8 mouse cellular contexts compared by ENCODE assay signal in genomic region chr12:112809641-112810040, GRCm38 (mm10). TPM values are rescaled to one million over a fixed set of nuclear protein-coding genes. Genes with fewer than 3 reads are reported as not detected.
DNase-seq lines count a peak whose midpoint lies in the region; ATAC-seq and TF ChIP-seq lines count a peak whose summit lies in the region.

No protein-coding gene starts in this region.

- H3K4me2 ChIP-seq in hindbrain, embryonic 14.5 days (replicated peaks) = peak overlapping the region; percentile 90
- peak overlapping the region; percentile 78 for H3K4me2 ChIP-seq in liver, embryonic 16.5 days (ENCODE audit: low read depth, low read length)

- in situ Hi-C loops in ES-E14 (cut with MboI; ENCODE audit: low sequenced_read_pairs in 2 of 2, unreplicated experiment in 2 of 2) = no loop called here

- TF ChIP-seq CTCF in heart, adult 2 months (IDR thresholded peaks at IDR 0.05) = no peak

- H3K4me1 ChIP-seq in heart, adult 2 months (ENCODE audit: control insufficient read depth, insufficient read depth, low read length) = no peaks in the 10 kb centered on the region; the same call in 1 of the 2 replicates
- H3K4me1 ChIP-seq in ES-E14 (ENCODE audit: control insufficient read depth in 2 of 2, insufficient read depth in 2 of 2, low read length in 2 of 2, poor library complexity in 1 of 2) = peaks cover 0 to 8% of the 10 kb centered on the region in 2 experiments; a peak in 2 of 4 replicates
- peaks cover 17% of the 10 kb centered on the region for H3K4me1 ChIP-seq in hindbrain, embryonic 14.5 days (replicated peaks; ENCODE audit: control insufficient read depth, insufficient read depth, low read length)
- peaks cover 8% of the 10 kb centered on the region for H3K4me1 ChIP-seq in liver, embryonic 16.5 days (ENCODE audit: control insufficient read depth, low read depth, low read length)

- peak overlapping the region; percentile 65 for H3K9ac ChIP-seq in heart, adult 2 months (ENCODE audit: low read depth, low read length)
- H3K9ac ChIP-seq in ES-E14 (ENCODE audit: insufficient read depth, low read depth, low read length, poor library complexity, severe bottlenecking) = peak overlapping the region; percentile 51
- peak overlapping the region; percentile 71 for H3K9ac ChIP-seq in hindbrain, embryonic 14.5 days
- H3K9ac ChIP-seq in liver, embryonic 16.5 days (ENCODE audit: low read depth, low read length) = no peak overlapping the region

- peak overlapping the region; percentile 9; the same call in 1 of the 2 replicates for H3K27ac ChIP-seq in heart, adult 2 months
- H3K27ac ChIP-seq in ES-E14 (ENCODE audit: insufficient read depth, low read depth, low read length, poor library complexity, severe bottlenecking) = no peak overlapping the region
- H3K27ac ChIP-seq in hindbrain, embryonic 14.5 days = no peak overlapping the region
- no peak overlapping the region for H3K27ac ChIP-seq in liver, embryonic 16.5 days (ENCODE audit: low read length)

- ATAC-seq in hindbrain, embryonic 14.5 days (ENCODE audit: low FRiP score) = no peak
- ATAC-seq in liver, embryonic 16.5 days (ENCODE audit: low read depth) = no peak

- H3K79me2 ChIP-seq in heart, adult 2 months (replicated peaks; ENCODE audit: control insufficient read depth, insufficient read depth, low read length) = no peaks in the 10 kb centered on the region

- WGBS in heart, adult 2 months = 17% methylated on average over 8 of the region's 8 CpGs
- 26% methylated on average over 8 of the region's 8 CpGs for WGBS in hindbrain, embryonic 14.5 days
- WGBS in liver, embryonic 16.5 days (ENCODE audit: insufficient replicate concordance) = 17% methylated on average over 8 of the region's 8 CpGs

- TF ChIP-seq POLR2A in heart, adult 2 months (IDR thresholded peaks at IDR 0.05; ENCODE audit: insufficient read depth, low read depth, low read length) = no peak

- no peak for DNase-seq in heart, adult 2 months
- no peak for DNase-seq in heart, postnatal 10 days
- DNase-seq in ES-E14 (ENCODE audit: low read depth, low spot score) = no peak
- no peak for DNase-seq in hindbrain, embryonic 14.5 days (ENCODE audit: low spot score)
- DNase-seq in adrenal gland, adult (ENCODE audit: inconsistent age in 2 of 2, low spot score in 1 of 2) = no peak
- no peak for DNase-seq in T-cell, adult 2 months (ENCODE audit: low spot score)
- DNase-seq in testis, postnatal 14 days (ENCODE audit: low spot score) = no peak

- no peak for TF ChIP-seq EP300 in heart, adult 2 months (IDR thresholded peaks at IDR 0.05; ENCODE audit: insufficient read depth, low read depth, low read length)

- no peaks in the 10 kb centered on the region for H3K9me3 ChIP-seq in ES-E14 (ENCODE audit: control insufficient read depth, insufficient read depth, low read depth, low read length)
- H3K9me3 ChIP-seq in hindbrain, embryonic 14.5 days (ENCODE audit: control insufficient read depth, low read length) = no peaks in the 10 kb centered on the region
- no peaks in the 10 kb centered on the region for H3K9me3 ChIP-seq in liver, embryonic 16.5 days (replicated peaks; ENCODE audit: control insufficient read depth, low read length)

- H3K27me3 ChIP-seq in heart, adult 2 months (ENCODE audit: control insufficient read depth, insufficient read depth, low read length) = no peaks in the 10 kb centered on the region
- no peaks in the 10 kb centered on the region for H3K27me3 ChIP-seq in hindbrain, embryonic 14.5 days (ENCODE audit: control insufficient read depth, insufficient read depth, low read length)
- H3K27me3 ChIP-seq in liver, embryonic 16.5 days (ENCODE audit: control insufficient read depth, insufficient read depth, low read depth, low read length) = peaks cover 28% of the 10 kb centered on the region

- intact Hi-C loops in heart, adult 2 months (cut with DNase I) = loop anchor here (2.0 kb wide), 1 partner anchor 21 kb away; no protein-coding TSS in a partner anchor
- intact Hi-C loops in heart, postnatal 10 days (cut with DNase I) = loop anchor here (2.0 kb wide), 1 partner anchor 19 kb away; the partner anchor contains the start of gene Cdca4

- H3K4me3 ChIP-seq in heart, adult 2 months = peak overlapping the region; percentile 71
- H3K4me3 ChIP-seq in ES-E14 (ENCODE audit: insufficient read depth in 1 of 2, low read depth in 1 of 2, low read length in 2 of 2, poor library complexity in 1 of 2, severe bottlenecking in 1 of 2) = peak overlapping the region; percentile 59 to 67
- H3K4me3 ChIP-seq in hindbrain, embryonic 14.5 days (replicated peaks; ENCODE audit: low read length) = peak overlapping the region; percentile 56
- H3K4me3 ChIP-seq in liver, embryonic 16.5 days (ENCODE audit: low read depth, low read length) = peak overlapping the region; percentile 64

- H3K36me3 ChIP-seq in heart, adult 2 months (ENCODE audit: control insufficient read depth, insufficient read depth, low read length) = no peaks in the 10 kb centered on the region
- no peaks in the 10 kb centered on the region; the same call in 1 of the 2 replicates for H3K36me3 ChIP-seq in ES-E14 (ENCODE audit: control insufficient read depth, insufficient read depth, low read length, poor library complexity, severe bottlenecking)
- peaks cover 25% of the 10 kb centered on the region for H3K36me3 ChIP-seq in hindbrain, embryonic 14.5 days (replicated peaks; ENCODE audit: control insufficient read depth, insufficient read depth)
- no peaks in the 10 kb centered on the region for H3K36me3 ChIP-seq in liver, embryonic 16.5 days (ENCODE audit: control insufficient read depth, insufficient read depth)

TF ChIP-seq in ES-E14, 5 proteins besides CTCF, POLR2A, EP300 and RAD21:
- TF ChIP-seq HCFC1 (IDR thresholded peaks at IDR 0.05; ENCODE audit: borderline replicate concordance, insufficient read depth, low read length) (no peak), MAFK (IDR thresholded peaks at IDR 0.05; ENCODE audit: insufficient read depth, low read depth, low read length) (no peak), CHD2 (IDR thresholded peaks at IDR 0.05; ENCODE audit: low read depth, low read length) (no peak), ZC3H11A (IDR thresholded peaks at IDR 0.05; ENCODE audit: borderline replicate concordance, low read depth, low read length) (no peak), ZNF384 (IDR thresholded peaks at IDR 0.05; ENCODE audit: low read depth, low read length) (no peak)

RNA-seq across cellular contexts. Expression of gene Clba1, which starts 0.9 kb away (rescaled TPM):
- total RNA-seq in heart, adult 2 months (2021) = 1 to 10 TPM; 1.7 to 3.1 TPM
- 2.0 and 2.8 TPM in 2 replicates for polyA plus RNA-seq in heart, adult 2 months (2012; rRNA removed)
- total RNA-seq in heart, postnatal 10 days (2021) = 1 to 10 TPM; 2.4 to 3.1 TPM
- 3.1 and 5.0 TPM in 2 replicates for total RNA-seq in ES-E14 (2012; rRNA removed)
- polyA plus RNA-seq in hindbrain, embryonic 14.5 days (2014; fragmentation: Nextera tagmentation; extraction: Ambion mirVana) = 20.2 and 21.0 TPM in 2 replicates
- 0.34 and 0.39 TPM in 2 replicates for polyA plus RNA-seq in liver, embryonic 16.5 days (2015; fragmentation: Nextera tagmentation; extraction: Ambion mirVana)

RNA-seq across cellular contexts. Expression of gene Ahnak2, which starts 7.2 kb away (rescaled TPM):
- total RNA-seq in heart, adult 2 months (2021) = 10 to 100 TPM; 14.8 to 15.7 TPM
- polyA plus RNA-seq in heart, adult 2 months (2012; rRNA removed) = 5.4 and 7.5 TPM in 2 replicates
- total RNA-seq in heart, postnatal 10 days (2021) = 10 to 100 TPM; 13.6 to 17.4 TPM
- 22.8 and 25.2 TPM in 2 replicates for total RNA-seq in ES-E14 (2012; rRNA removed)
- polyA plus RNA-seq in hindbrain, embryonic 14.5 days (2014; fragmentation: Nextera tagmentation; extraction: Ambion mirVana) = 1.9 and 2.5 TPM in 2 replicates
- polyA plus RNA-seq in liver, embryonic 16.5 days (2015; fragmentation: Nextera tagmentation; extraction: Ambion mirVana) = 0.08 and 0.26 TPM in 2 replicates

RNA-seq across cellular contexts. Expression of gene Cdca4, which starts 19.6 kb away (rescaled TPM):
- total RNA-seq in heart, adult 2 months (2021) = 1 to 10 TPM; 5.3 to 6.6 TPM
- polyA plus RNA-seq in heart, adult 2 months (2012; rRNA removed) = 7.6 and 10.0 TPM in 2 replicates
- 10 to 100 TPM; 13.7 to 16.6 TPM for total RNA-seq in heart, postnatal 10 days (2021)
- total RNA-seq in ES-E14 (2012; rRNA removed) = 74.8 and 78.2 TPM in 2 replicates
- 39.1 and 43.4 TPM in 2 replicates for polyA plus RNA-seq in hindbrain, embryonic 14.5 days (2014; fragmentation: Nextera tagmentation; extraction: Ambion mirVana)
- polyA plus RNA-seq in liver, embryonic 16.5 days (2015; fragmentation: Nextera tagmentation; extraction: Ambion mirVana) = 48.9 and 61.7 TPM in 2 replicates

RNA-seq across cellular contexts. Expression of gene Pld4, which starts 49.2 kb away (rescaled TPM):
- 1 to 10 TPM; 6.6 to 6.8 TPM for total RNA-seq in heart, adult 2 months (2021)
- 17.2 and 23.5 TPM in 2 replicates for polyA plus RNA-seq in heart, adult 2 months (2012; rRNA removed)
- 1 to 10 TPM; 5.7 to 5.8 TPM for total RNA-seq in heart, postnatal 10 days (2021)
- total RNA-seq in ES-E14 (2012; rRNA removed) = 2.4 and 4.7 TPM in 2 replicates
- 7.1 and 7.9 TPM in 2 replicates for polyA plus RNA-seq in hindbrain, embryonic 14.5 days (2014; fragmentation: Nextera tagmentation; extraction: Ambion mirVana)
- 19.4 and 20.3 TPM in 2 replicates for polyA plus RNA-seq in liver, embryonic 16.5 days (2015; fragmentation: Nextera tagmentation; extraction: Ambion mirVana)

RNA-seq across cellular contexts. Expression of gene Gpr132, which starts 58.4 kb away (rescaled TPM):
- under 1 TPM; 0.29 to 0.36 TPM for total RNA-seq in heart, adult 2 months (2021)
- polyA plus RNA-seq in heart, adult 2 months (2012; rRNA removed) = 1.00 and 2.0 TPM in 2 replicates
- under 1 TPM; 0.17 to 0.19 TPM for total RNA-seq in heart, postnatal 10 days (2021)
- total RNA-seq in ES-E14 (2012; rRNA removed) = 0.36 and 0.48 TPM in 2 replicates
- not detected in 2 replicates for polyA plus RNA-seq in hindbrain, embryonic 14.5 days (2014; fragmentation: Nextera tagmentation; extraction: Ambion mirVana)
- 0.38 and 0.40 TPM in 2 replicates for polyA plus RNA-seq in liver, embryonic 16.5 days (2015; fragmentation: Nextera tagmentation; extraction: Ambion mirVana)
